Mouse (Mus musculus) midbrain, embryonic 15.5 days (tissue): ENCODE measurements at regions not wholly inside any gene's neighbourhood (a gene's known extent, or its start where the extent isn't known, plus 50 kb on each side); places are given as distances from the start of the nearest gene placed in this dataset.

ENCODE experiments used
- ATAC-seq: fragments of 200-750 bp; cut with Nextera tagmentation; replicated peaks from 2 replicates; pipeline ENCODE4 v1.8.0; 2017; ENCODE audit warnings: moderate TSS enrichment
- H3K27ac ChIP-seq: fragments of 300-500 bp; sonication (generic); 2 replicates; pipeline ENCODE4 v1.5.1; 2015; ENCODE audit warnings: mild to moderate bottlenecking, inconsistent platforms
- H3K27me3 ChIP-seq: fragments of 300-500 bp; sonication (generic); replicated peaks from 2 replicates; pipeline ENCODE4 v1.6.1; 2015; ENCODE audit warnings: inconsistent platforms
- H3K36me3 ChIP-seq: fragments of 300-500 bp; sonication (generic); replicated peaks from 2 replicates; pipeline ENCODE4 v1.6.1; 2015; ENCODE audit warnings: inconsistent platforms
- H3K4me1 ChIP-seq: fragments of 300-500 bp; sonication (generic); 2 replicates; pipeline ENCODE4 v1.6.1; 2015; ENCODE audit warnings: inconsistent platforms
- H3K4me2 ChIP-seq: fragments of 300-500 bp; sonication (generic); 2 replicates; pipeline ENCODE4 v1.6.1; 2015; ENCODE audit warnings: inconsistent platforms, mild to moderate bottlenecking, moderate library complexity
- H3K4me3 ChIP-seq: fragments of 300-500 bp; sonication (generic); 2 replicates; pipeline ENCODE4 v1.5.1; 2015; ENCODE audit warnings: mild to moderate bottlenecking, inconsistent platforms
- H3K9ac ChIP-seq: fragments of 300-500 bp; sonication (generic); 2 replicates; pipeline ENCODE4 v1.6.1; 2015; ENCODE audit warnings: mild to moderate bottlenecking, inconsistent platforms
- H3K9me3 ChIP-seq: fragments of 300-500 bp; sonication (generic); 2 replicates; pipeline ENCODE4 v1.6.1; 2016; ENCODE audit warnings: inconsistent platforms
- WGBS: fragments of 180-500 bp; shearing (Covaris S2); methylation state at CpG from one replicate; pipeline ENCODE4 v1.1.7; 2015; ENCODE audit warnings: mixed read lengths; 5-methylcytosine and 5-hydroxymethylcytosine counted together

GRCm38 (mm10) chr3:148602730-148603255 lies 387.6 kb downstream of the Adgrl2 start:
- H3K4me1 ChIP-seq = no peaks in the 10 kb centered on the region
- H3K27me3 ChIP-seq = no peaks in the 10 kb centered on the region
- no peak overlapping the region for H3K4me3 ChIP-seq
- H3K27ac ChIP-seq = no peak overlapping the region
- no peak overlapping the region for H3K9ac ChIP-seq
- no peaks in the 10 kb centered on the region for H3K9me3 ChIP-seq
- ATAC-seq = no peak
- WGBS = 83% methylated on average over 5 of the region's 5 CpGs
- no peak overlapping the region for H3K4me2 ChIP-seq
- no peaks in the 10 kb centered on the region for H3K36me3 ChIP-seq

GRCm38 (mm10) chr3:148595561-148595960 lies 394.8 kb downstream of the Adgrl2 start:
- no peaks in the 10 kb centered on the region for H3K36me3 ChIP-seq
- H3K4me1 ChIP-seq = no peaks in the 10 kb centered on the region
- no peak overlapping the region for H3K9ac ChIP-seq
- no peak overlapping the region for H3K4me2 ChIP-seq
- H3K27ac ChIP-seq = no peak overlapping the region
- no peak for ATAC-seq
- no peak overlapping the region for H3K4me3 ChIP-seq
- 90% methylated on average over 4 of the region's 4 CpGs for WGBS
- no peaks in the 10 kb centered on the region for H3K27me3 ChIP-seq
- no peaks in the 10 kb centered on the region for H3K9me3 ChIP-seq

GRCm38 (mm10) chr3:148589556-148589955 lies 400.8 kb downstream of the Adgrl2 start:
- Histone ChIP-seq H3K4me2 (no peak overlapping the region), H3K27ac (no peak overlapping the region), H3K36me3 (no peaks in the 10 kb centered on the region), H3K4me3 (no peak overlapping the region), H3K9me3 (no peaks in the 10 kb centered on the region), H3K9ac (no peak overlapping the region), H3K4me1 (no peaks in the 10 kb centered on the region), H3K27me3 (no peaks in the 10 kb centered on the region)
- 39% methylated on average over 2 of the region's 2 CpGs for WGBS
- no peak for ATAC-seq

GRCm38 (mm10) chr3:148575735-148576134 lies 414.6 kb downstream of the Adgrl2 start:
- H3K36me3 ChIP-seq = no peaks in the 10 kb centered on the region
- H3K4me3 ChIP-seq = no peak overlapping the region
- no peaks in the 10 kb centered on the region for H3K27me3 ChIP-seq
- H3K4me1 ChIP-seq = no peaks in the 10 kb centered on the region
- no peak overlapping the region for H3K9ac ChIP-seq
- H3K4me2 ChIP-seq = no peak overlapping the region
- no peak for ATAC-seq
- H3K9me3 ChIP-seq = no peaks in the 10 kb centered on the region
- H3K27ac ChIP-seq = no peak overlapping the region
- WGBS = 94% methylated on average over 1 of the region's 1 CpGs

GRCm38 (mm10) chr3:148572493-148572892 lies 417.9 kb downstream of the Adgrl2 start:
- Histone ChIP-seq H3K4me2 (no peak overlapping the region), H3K9ac (no peak overlapping the region), H3K4me3 (no peak overlapping the region), H3K4me1 (no peaks in the 10 kb centered on the region), H3K36me3 (no peaks in the 10 kb centered on the region), H3K27me3 (no peaks in the 10 kb centered on the region), H3K27ac (no peak overlapping the region), H3K9me3 (no peaks in the 10 kb centered on the region)
- WGBS = 87% methylated on average over 4 of the region's 4 CpGs
- ATAC-seq = no peak

GRCm38 (mm10) chr3:148564716-148565115 lies 425.6 kb downstream of the Adgrl2 start:
- ATAC-seq = no peak
- no peaks in the 10 kb centered on the region for H3K9me3 ChIP-seq

GRCm38 (mm10) chr3:148561211-148561610 lies 429.1 kb downstream of the Adgrl2 start:
- 87% methylated on average over 4 of the region's 4 CpGs for WGBS
- no peak for ATAC-seq
- no peaks in the 10 kb centered on the region for H3K36me3 ChIP-seq
- no peak overlapping the region for H3K4me3 ChIP-seq
- H3K9ac ChIP-seq = no peak overlapping the region
- no peaks in the 10 kb centered on the region for H3K4me1 ChIP-seq
- H3K27me3 ChIP-seq = no peaks in the 10 kb centered on the region
- no peaks in the 10 kb centered on the region for H3K9me3 ChIP-seq
- no peak overlapping the region for H3K4me2 ChIP-seq
- no peak overlapping the region for H3K27ac ChIP-seq

More at GRCm38 (mm10) chr3:148564716-148565115, 425.6 kb downstream of the Adgrl2 start:
- Histone ChIP-seq H3K36me3 (no peaks in the 10 kb centered on the region), H3K9ac (no peak overlapping the region), H3K4me1 (no peaks in the 10 kb centered on the region), H3K27ac (no peak overlapping the region), H3K4me3 (no peak overlapping the region), H3K27me3 (no peaks in the 10 kb centered on the region), H3K4me2 (no peak overlapping the region)
- 87% methylated on average over 4 of the region's 4 CpGs for WGBS

- no peak overlapping the region for H3K27ac ChIP-seq
- no peaks in the 10 kb centered on the region for H3K27me3 ChIP-seq
- H3K4me3 ChIP-seq = no peak overlapping the region
- peak; percentile 66; the same call in 1 of the 2 replicates for ATAC-seq
- no peaks in the 10 kb centered on the region for H3K9me3 ChIP-seq
- no peak overlapping the region for H3K9ac ChIP-seq
- WGBS = 64% methylated on average over 13 of the region's 13 CpGs
- H3K4me1 ChIP-seq = no peaks in the 10 kb centered on the region
- no peak overlapping the region for H3K4me2 ChIP-seq
- H3K36me3 ChIP-seq = no peaks in the 10 kb centered on the region
These were observed 430.4 kb downstream of the Adgrl2 start for GRCm38 (mm10) chr3:148559752-148560460.

- WGBS = 60% methylated on average over 5 of the region's 5 CpGs
- H3K4me3 ChIP-seq = no peak overlapping the region
- H3K9ac ChIP-seq = no peak overlapping the region
- no peaks in the 10 kb centered on the region for H3K9me3 ChIP-seq
- no peak for ATAC-seq
- no peak overlapping the region for H3K27ac ChIP-seq
- no peak overlapping the region for H3K4me2 ChIP-seq
- H3K4me1 ChIP-seq = no peaks in the 10 kb centered on the region
- no peaks in the 10 kb centered on the region for H3K36me3 ChIP-seq
- H3K27me3 ChIP-seq = no peaks in the 10 kb centered on the region
These were observed 431.7 kb downstream of the Adgrl2 start for GRCm38 (mm10) chr3:148558592-148559157.

- Histone ChIP-seq H3K4me2 (no peak overlapping the region), H3K27me3 (no peaks in the 10 kb centered on the region), H3K4me3 (no peak overlapping the region), H3K4me1 (no peaks in the 10 kb centered on the region), H3K36me3 (no peaks in the 10 kb centered on the region), H3K27ac (no peak overlapping the region), H3K9ac (no peak overlapping the region), H3K9me3 (no peaks in the 10 kb centered on the region)
- WGBS = 88% methylated on average over 8 of the region's 8 CpGs
- ATAC-seq = no peak
These were observed 435.0 kb downstream of the Adgrl2 start for GRCm38 (mm10) chr3:148555324-148555723.

- H3K9ac ChIP-seq = no peak overlapping the region
- H3K36me3 ChIP-seq = no peaks in the 10 kb centered on the region
- WGBS = 90% methylated on average over 2 of the region's 2 CpGs
- no peak overlapping the region for H3K4me3 ChIP-seq
- no peak for ATAC-seq
- H3K4me1 ChIP-seq = no peaks in the 10 kb centered on the region
- no peak overlapping the region for H3K27ac ChIP-seq
- H3K4me2 ChIP-seq = no peak overlapping the region
- no peaks in the 10 kb centered on the region for H3K9me3 ChIP-seq
- H3K27me3 ChIP-seq = no peaks in the 10 kb centered on the region
These were observed 439.6 kb downstream of the Adgrl2 start for GRCm38 (mm10) chr3:148550716-148551115.

GRCm38 (mm10) chr3:148544929-148545328 lies 445.4 kb downstream of the Adgrl2 start:
- H3K27me3 ChIP-seq = no peaks in the 10 kb centered on the region
- no peaks in the 10 kb centered on the region for H3K36me3 ChIP-seq
- no peaks in the 10 kb centered on the region for H3K9me3 ChIP-seq
- 90% methylated on average over 6 of the region's 6 CpGs for WGBS
- no peak overlapping the region for H3K27ac ChIP-seq
- no peak for ATAC-seq
- no peak overlapping the region for H3K9ac ChIP-seq
- H3K4me3 ChIP-seq = no peak overlapping the region
- no peaks in the 10 kb centered on the region for H3K4me1 ChIP-seq
- no peak overlapping the region for H3K4me2 ChIP-seq

- H3K27me3 ChIP-seq = no peaks in the 10 kb centered on the region
- no peak overlapping the region for H3K27ac ChIP-seq
- no peaks in the 10 kb centered on the region for H3K36me3 ChIP-seq
- H3K4me3 ChIP-seq = no peak overlapping the region
- H3K4me1 ChIP-seq = no peaks in the 10 kb centered on the region
- WGBS = 88% methylated on average over 5 of the region's 5 CpGs
- no peak overlapping the region for H3K4me2 ChIP-seq
- no peaks in the 10 kb centered on the region for H3K9me3 ChIP-seq
- no peak overlapping the region for H3K9ac ChIP-seq
- ATAC-seq = no peak
These were observed 448.1 kb downstream of the Adgrl2 start for GRCm38 (mm10) chr3:148542217-148542616.
